Mouse (Mus musculus) urinary bladder, postnatal 36 days (tissue): Measurements from ENCODE around the gene Trmt44.

Experiments
- DNase-seq, 2 experiments: peaks; one replicate each; pipeline ENCODE4 v3.0.0; 2022; ENCODE audit warnings: low spot score in 2 of 2, mixed read lengths in 1 of 2

Trmt44 gene

GRCm38 (mm10) chr5:35541059-35541790 lies 33.6 kb downstream of the Trmt44 start:
- no peak for DNase-seq

- DNase-seq = no peak
Observed at GRCm38 (mm10) chr5:35540555-35540954, 34.3 kb downstream of the Trmt44 start.

GRCm38 (mm10) chr5:35539576-35539975 lies 35.3 kb downstream of the Trmt44 start:
- no peak for DNase-seq

GRCm38 (mm10) chr5:35538022-35538421 lies 36.8 kb downstream of the Trmt44 start:
- DNase-seq = no peak

GRCm38 (mm10) chr5:35537474-35537873 lies 37.4 kb downstream of the Trmt44 start:
- no peak for DNase-seq

GRCm38 (mm10) chr5:35536271-35536670 lies 38.6 kb downstream of the Trmt44 start:
- DNase-seq = no peak

GRCm38 (mm10) chr5:35531586-35531985 lies 43.3 kb downstream of the Trmt44 start:
- peak; percentile 17 to 22 for DNase-seq

GRCm38 (mm10) chr5:35530442-35530841 lies 44.4 kb downstream of the Trmt44 start:
- peak in 1 of 2 experiments; percentile 40 for DNase-seq

- DNase-seq = no peak
Observed at GRCm38 (mm10) chr5:35525469-35526123, 49.3 kb downstream of the Trmt44 start, which contains the start of gene Cpz. TSS of gene Cpz (minus strand) at chr5:35525698.

- no peak for DNase-seq
Observed at GRCm38 (mm10) chr5:35524381-35524780, 50.5 kb downstream of the Trmt44 start.

- DNase-seq = peak; percentile 53 to 65
Observed at GRCm38 (mm10) chr5:35523735-35524134, 51.1 kb downstream of the Trmt44 start.

- no peak for DNase-seq
Observed at GRCm38 (mm10) chr5:35516781-35517180, 58.1 kb downstream of the Trmt44 start.

- peak; percentile 18 to 27 for DNase-seq
Observed at GRCm38 (mm10) chr5:35510589-35510988, 64.3 kb downstream of the Trmt44 start.
